Mouse (Mus musculus) liver, embryonic 14.5 days (tissue): ENCODE data around the gene Aurkaip1.
A peak's percentile ranks its signal among the peaks of the same experiment; 100 is the strongest.

Source experiments
- CTCF ChIP-seq: IDR thresholded peaks from 2 replicates; pipeline ENCODE4 v1.5.1; 2016; ENCODE audit warnings: antibody characterized with exemption, low read depth, control low read depth
- EP300 ChIP-seq: IDR thresholded peaks from 2 replicates; pipeline ENCODE4 v1.6.1; 2016; ENCODE audit warnings: antibody characterized with exemption, low read depth

GRCm38 (mm10) chr4:155802741-155803339, 28.2 kb upstream of the Aurkaip1 start, which contains the start of gene Mrpl20:
- no peak for TF ChIP-seq EP300
- peak; percentile 44 for TF ChIP-seq CTCF
